Mouse (Mus musculus) granulocyte monocyte progenitor cell, adult 5-6 weeks (primary cell): ENCODE data around the gene Cwc27. TPM values are rescaled to one million over a fixed set of nuclear protein-coding genes. Genes with fewer than 3 reads are reported as not detected.

ENCODE experiments used
- ATAC-seq: replicated peaks from 2 replicates; pipeline ENCODE4 v1.8.0; 2016; ENCODE audit warnings: mild to moderate bottlenecking, moderate TSS enrichment, inconsistent platforms; ENCODE audit not compliant: poor library complexity, severe bottlenecking
- total RNA-seq, 2 experiments: library from RNA; stranded (forward) in 1 of 2; stranded (reverse) in 1 of 2; fragments of 200-712, 200-1000 nt in 1 of 2; fragments of >200 nt in 1 of 2; fragmentation: Nextera tagmentation in 1 of 2; gene quantifications; 2 replicates each; pipeline ENCODE4 v1.2.3; 2014 to 2017

Cwc27 gene
- total RNA-seq (2014; fragmentation: Nextera tagmentation) (40.5 and 47.2 TPM in 2 replicates), total RNA-seq (2017) (52.3 and 55.7 TPM in 2 replicates)

GRCm38 (mm10) chr13:104816635-104817571 lies at the start of gene Cwc27:
Gene Cwc27 (minus strand): TSS chr13:104817142.
- peak; percentile 89 for ATAC-seq

- no peak for ATAC-seq
Measured at GRCm38 (mm10) chr13:104866726-104867125, 49.8 kb upstream of the Cwc27 start.

- peak; percentile 93 for ATAC-seq
Measured at GRCm38 (mm10) chr13:104863127-104863979, 46.4 kb upstream of the Cwc27 start, which contains the start of gene Shisal2b. Gene Shisal2b (minus strand): TSS chr13:104863893.

- no peak for ATAC-seq
Measured at GRCm38 (mm10) chr13:104853645-104854044, 36.7 kb upstream of the Cwc27 start.

- ATAC-seq: no peak
Measured at GRCm38 (mm10) chr13:104843295-104844089, 26.6 kb upstream of the Cwc27 start.

- no peak for ATAC-seq
Measured at GRCm38 (mm10) chr13:104841937-104842336, 25.0 kb upstream of the Cwc27 start.

GRCm38 (mm10) chr13:104837628-104838027 lies 20.7 kb upstream of the Cwc27 start:
- ATAC-seq: no peak

- ATAC-seq: no peak
Measured at GRCm38 (mm10) chr13:104832811-104833210, 15.9 kb upstream of the Cwc27 start.

- no peak for ATAC-seq
Measured at GRCm38 (mm10) chr13:104825470-104825869, 8.5 kb upstream of the Cwc27 start.

GRCm38 (mm10) chr13:104822411-104822838 lies 5.5 kb upstream of the Cwc27 start:
- ATAC-seq: no peak

- no peak for ATAC-seq
Measured at GRCm38 (mm10) chr13:104821908-104822307, 5.0 kb upstream of the Cwc27 start.

- no peak for ATAC-seq
Measured at GRCm38 (mm10) chr13:104821192-104821591, 4.2 kb upstream of the Cwc27 start.

- no peak for ATAC-seq
Measured at GRCm38 (mm10) chr13:104817696-104818095, 754 bp upstream of the Cwc27 start.

- ATAC-seq: peak; percentile 55
Measured at GRCm38 (mm10) chr13:104816270-104816634, 690 bp downstream of the Cwc27 start.

GRCm38 (mm10) chr13:104805681-104806080 lies 11.3 kb downstream of the Cwc27 start:
- ATAC-seq: peak; percentile 67

GRCm38 (mm10) chr13:104799566-104800182 lies 17.3 kb downstream of the Cwc27 start:
- no peak for ATAC-seq

GRCm38 (mm10) chr13:104799067-104799466 lies 17.9 kb downstream of the Cwc27 start:
- no peak for ATAC-seq

GRCm38 (mm10) chr13:104794421-104794820 lies 22.5 kb downstream of the Cwc27 start:
- ATAC-seq: peak; percentile 83

- no peak for ATAC-seq
Measured at GRCm38 (mm10) chr13:104792184-104792583, 24.8 kb downstream of the Cwc27 start, which contains the start of gene Srek1ip1. Gene Srek1ip1 (plus strand): TSS chr13:104792484.
